Mouse (Mus musculus): ENCODE measurements at regions not wholly inside any gene's neighbourhood (a gene's known extent, or its start where the extent isn't known, plus 50 kb on each side); places are given as distances from the start of the nearest gene placed in this dataset.

GRCm38 (mm10) chr2:109510070-109510979, 164.2 kb upstream of the Bdnf start:
- Histone ChIP-seq H3K27me3 (peaks cover 25% of the 10 kb centered on the region), H3K27ac (replicated peaks) (peak overlapping the region; percentile 35; the same call in 1 of the 2 replicates), H3K9ac (no peak overlapping the region), H3K4me2 (no peak overlapping the region), H3K36me3 (no peaks in the 10 kb centered on the region), H3K4me3 (no peak overlapping the region), H3K9me3 (no peaks in the 10 kb centered on the region), H3K4me1 (replicated peaks) (peaks cover 20% of the 10 kb centered on the region)
- peak; percentile 96 for ATAC-seq (ENCODE audit: low read depth)
- 25% methylated on average over 8 of the region's 8 CpGs for WGBS

GRCm38 (mm10) chr2:109511142-109511541, 163.4 kb upstream of the Bdnf start:
- Histone ChIP-seq H3K4me1 (replicated peaks) (peaks cover 20% of the 10 kb centered on the region), H3K27ac (replicated peaks) (peak overlapping the region; percentile 35; the same call in 1 of the 2 replicates), H3K9me3 (no peaks in the 10 kb centered on the region), H3K9ac (no peak overlapping the region), H3K4me3 (no peak overlapping the region), H3K27me3 (peaks cover 25% of the 10 kb centered on the region), H3K36me3 (no peaks in the 10 kb centered on the region), H3K4me2 (no peak overlapping the region)
- peak; percentile 55 for ATAC-seq (ENCODE audit: low read depth)
- 55% methylated on average over 4 of the region's 4 CpGs for WGBS

- Histone ChIP-seq H3K9ac (no peak overlapping the region), H3K27me3 (no peaks in the 10 kb centered on the region), H3K4me3 (no peak overlapping the region), H3K4me1 (replicated peaks) (no peaks in the 10 kb centered on the region), H3K4me2 (no peak overlapping the region), H3K36me3 (no peaks in the 10 kb centered on the region), H3K9me3 (no peaks in the 10 kb centered on the region), H3K27ac (replicated peaks) (no peak overlapping the region)
- no peak for ATAC-seq (ENCODE audit: low read depth)
- WGBS, result 86% methylated on average over 4 of the region's 4 CpGs
These were observed 155.2 kb upstream of the Bdnf start for GRCm38 (mm10) chr2:109519261-109519660.

GRCm38 (mm10) chr2:109520471-109520870, 154.0 kb upstream of the Bdnf start:
- H3K9ac ChIP-seq, result no peak overlapping the region
- no peaks in the 10 kb centered on the region for H3K4me1 ChIP-seq (replicated peaks)
- no peak for ATAC-seq (ENCODE audit: low read depth)
- no peaks in the 10 kb centered on the region for H3K36me3 ChIP-seq
- H3K27ac ChIP-seq (replicated peaks), result no peak overlapping the region
- no peaks in the 10 kb centered on the region for H3K9me3 ChIP-seq
- H3K4me2 ChIP-seq, result no peak overlapping the region
- WGBS, result 64% methylated on average over 3 of the region's 3 CpGs
- no peaks in the 10 kb centered on the region for H3K27me3 ChIP-seq
- no peak overlapping the region for H3K4me3 ChIP-seq

GRCm38 (mm10) chr2:109539519-109539918, 135.0 kb upstream of the Bdnf start:
- H3K9ac ChIP-seq, result no peak overlapping the region
- no peak for ATAC-seq (ENCODE audit: low read depth)
- WGBS, result 82% methylated on average over 1 of the region's 1 CpGs
- H3K9me3 ChIP-seq, result no peaks in the 10 kb centered on the region
- no peak overlapping the region for H3K27ac ChIP-seq (replicated peaks)
- H3K4me2 ChIP-seq, result no peak overlapping the region
- H3K4me1 ChIP-seq (replicated peaks), result no peaks in the 10 kb centered on the region
- H3K27me3 ChIP-seq, result no peaks in the 10 kb centered on the region
- H3K4me3 ChIP-seq, result no peak overlapping the region
- no peaks in the 10 kb centered on the region for H3K36me3 ChIP-seq

- no peak overlapping the region for H3K4me2 ChIP-seq
- no peaks in the 10 kb centered on the region for H3K36me3 ChIP-seq
- no peak overlapping the region for H3K4me3 ChIP-seq
- no peak overlapping the region for H3K27ac ChIP-seq (replicated peaks)
- ATAC-seq (ENCODE audit: low read depth), result no peak
- 90% methylated on average over 7 of the region's 7 CpGs for WGBS
- no peak overlapping the region for H3K9ac ChIP-seq
- H3K4me1 ChIP-seq (replicated peaks), result no peaks in the 10 kb centered on the region
- H3K27me3 ChIP-seq, result no peaks in the 10 kb centered on the region
- no peaks in the 10 kb centered on the region for H3K9me3 ChIP-seq
These were observed 127.9 kb upstream of the Bdnf start for GRCm38 (mm10) chr2:109546486-109547115.

- Histone ChIP-seq H3K27me3 (no peaks in the 10 kb centered on the region), H3K4me2 (no peak overlapping the region), H3K36me3 (no peaks in the 10 kb centered on the region), H3K9me3 (no peaks in the 10 kb centered on the region), H3K9ac (no peak overlapping the region), H3K27ac (replicated peaks) (no peak overlapping the region), H3K4me3 (no peak overlapping the region), H3K4me1 (replicated peaks) (no peaks in the 10 kb centered on the region)
- no peak for ATAC-seq (ENCODE audit: low read depth)
- 81% methylated on average over 6 of the region's 6 CpGs for WGBS
These were observed 119.9 kb upstream of the Bdnf start for GRCm38 (mm10) chr2:109554644-109555043.

GRCm38 (mm10) chr2:109559088-109560030, 115.1 kb upstream of the Bdnf start:
- 57% methylated on average over 9 of the region's 9 CpGs for WGBS
- H3K4me2 ChIP-seq, result no peak overlapping the region
- no peaks in the 10 kb centered on the region for H3K9me3 ChIP-seq
- H3K4me1 ChIP-seq (replicated peaks), result no peaks in the 10 kb centered on the region
- H3K4me3 ChIP-seq, result no peak overlapping the region
- no peaks in the 10 kb centered on the region for H3K36me3 ChIP-seq
- no peaks in the 10 kb centered on the region for H3K27me3 ChIP-seq
- no peak overlapping the region for H3K9ac ChIP-seq
- no peak overlapping the region for H3K27ac ChIP-seq (replicated peaks)
- ATAC-seq (ENCODE audit: low read depth), result no peak

GRCm38 (mm10) chr2:109562996-109563395, 111.5 kb upstream of the Bdnf start:
- Histone ChIP-seq H3K4me1 (replicated peaks) (no peaks in the 10 kb centered on the region), H3K4me3 (no peak overlapping the region), H3K36me3 (no peaks in the 10 kb centered on the region), H3K9ac (no peak overlapping the region), H3K4me2 (no peak overlapping the region), H3K27ac (replicated peaks) (no peak overlapping the region), H3K9me3 (no peaks in the 10 kb centered on the region), H3K27me3 (no peaks in the 10 kb centered on the region)
- 88% methylated on average over 3 of the region's 3 CpGs for WGBS
- ATAC-seq (ENCODE audit: low read depth), result no peak

- Histone ChIP-seq H3K27me3 (no peaks in the 10 kb centered on the region), H3K27ac (replicated peaks) (no peak overlapping the region), H3K4me3 (no peak overlapping the region), H3K4me1 (replicated peaks) (peaks cover 9% of the 10 kb centered on the region; the same call in 1 of the 2 replicates), H3K9me3 (no peaks in the 10 kb centered on the region), H3K4me2 (no peak overlapping the region), H3K36me3 (no peaks in the 10 kb centered on the region), H3K9ac (no peak overlapping the region)
- no peak for ATAC-seq (ENCODE audit: low read depth)
These were observed 97.6 kb upstream of the Bdnf start for GRCm38 (mm10) chr2:109576946-109577345.

GRCm38 (mm10) chr2:109578870-109579310, 95.6 kb upstream of the Bdnf start:
- Histone ChIP-seq H3K27ac (replicated peaks) (no peak overlapping the region), H3K27me3 (no peaks in the 10 kb centered on the region), H3K4me2 (peak overlapping the region; percentile 25; the same call in 1 of the 2 replicates), H3K36me3 (no peaks in the 10 kb centered on the region), H3K9ac (no peak overlapping the region), H3K9me3 (no peaks in the 10 kb centered on the region), H3K4me1 (replicated peaks) (peaks cover 9% of the 10 kb centered on the region; the same call in 1 of the 2 replicates), H3K4me3 (no peak overlapping the region)
- WGBS, result under 1% methylated on average over 6 of the region's 6 CpGs
- ATAC-seq (ENCODE audit: low read depth), result no peak
